Comparison of ENCODE assay signal across 27 mouse cellular contexts in the genomic region with DNA sequence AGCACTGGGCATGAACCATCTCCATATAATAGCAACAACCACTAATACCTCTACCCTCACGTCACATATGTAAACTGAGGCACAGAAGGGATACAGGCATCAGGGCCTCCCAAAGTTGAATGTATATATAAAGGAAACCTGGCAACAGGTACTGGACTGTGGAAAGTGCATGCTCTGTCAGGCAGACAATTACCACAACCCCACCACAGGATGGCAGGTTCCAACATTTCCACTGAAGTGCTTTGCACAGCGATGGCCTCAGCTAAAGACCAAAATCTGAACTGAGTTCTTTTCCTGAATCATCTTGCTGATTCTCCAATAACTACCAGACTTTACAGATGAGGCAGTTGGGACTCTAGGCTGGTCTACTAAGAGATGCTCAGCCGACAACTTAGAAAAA.
DNase-seq lines count a peak whose midpoint lies in the region; ATAC-seq and TF ChIP-seq lines count a peak whose summit lies in the region.
"Had no signal": no experiment of that assay in that cellular context is flagged by ENCODE, and none has a peak within 500 bp of the region (broad histone marks: within the 10 kb centered on the region; RNA-seq: fewer than 3 reads in every experiment).

No protein-coding gene starts in this region.

- 87% methylated on average over 3 of the region's 3 CpGs for WGBS in heart, embryonic 10.5 days

- peak in 1 of 2 experiments; percentile 15; a peak in 1 of 4 replicates for TF ChIP-seq CTCF in CH12.LX (conservative IDR thresholded peaks at IDR 0.05 in 1 of 2, IDR thresholded peaks at IDR 0.05 in 1 of 2; ENCODE audit: low read depth in 2 of 2, low read length in 2 of 2)

- no peaks in the 10 kb centered on the region for H3K79me2 ChIP-seq in CH12.LX (replicated peaks; ENCODE audit: control insufficient read depth, extremely low read depth, insufficient read depth, poor library complexity, severe bottlenecking)

- no peak for ATAC-seq in inflammation-experienced regulatory T-cells, adult 6 months
- ATAC-seq: activated CD4-positive, CD25-positive, alpha-beta regulatory T cell, adult 4 months; forebrain, embryonic 14.5 days; forebrain, postnatal 0 days; hindbrain, postnatal 0 days; intestine, embryonic 15.5 days had no signal

- H3K4me1 ChIP-seq in heart, embryonic 10.5 days: peaks cover 20% of the 10 kb centered on the region
- peaks cover 11 to 38% of the 10 kb centered on the region in 2 experiments for H3K4me1 ChIP-seq in CH12.LX (ENCODE audit: control insufficient read depth in 1 of 2, insufficient read depth in 2 of 2)
- H3K4me1 ChIP-seq: embryonic facial prominence, embryonic 12.5 days; embryonic facial prominence, embryonic 15.5 days; intestine, embryonic 15.5 days had no signal

- in situ Hi-C loops in CH12.LX (cut with MboI; ENCODE audit: low pct_ligation_motif_present, low pct_unique_long_range_greater_than_20kb, low sequenced_read_pairs): no loop called here

- no peak overlapping the region for H3K4me2 ChIP-seq in CH12.LX (ENCODE audit: insufficient read depth, low read depth, poor library complexity, severe bottlenecking)
- H3K4me2 ChIP-seq: embryonic facial prominence, embryonic 12.5 days; embryonic facial prominence, embryonic 15.5 days; heart, embryonic 13.5 days; hindbrain, embryonic 14.5 days; intestine, embryonic 15.5 days had no signal

- intact Hi-C loops in left cerebral cortex, postnatal 36 days (cut with DNase I): no loop called here

- H3K9me3 ChIP-seq in heart, embryonic 10.5 days: no peaks in the 10 kb centered on the region
- H3K9me3 ChIP-seq in CH12.LX (replicated peaks; ENCODE audit: low read length): peaks cover 3% of the 10 kb centered on the region
- H3K9me3 ChIP-seq: embryonic facial prominence, embryonic 12.5 days; embryonic facial prominence, embryonic 15.5 days; heart, embryonic 13.5 days; intestine, embryonic 15.5 days had no signal

- TF ChIP-seq EP300 in CH12.LX (IDR thresholded peaks at IDR 0.05; ENCODE audit: low read length): no peak

- no peak; the same call in 1 of the 2 replicates for TF ChIP-seq RAD21 in CH12.LX (IDR thresholded peaks at IDR 0.05; ENCODE audit: low read depth, low read length)

- no peak overlapping the region for H3K9ac ChIP-seq in CH12.LX (ENCODE audit: insufficient read depth, low read depth)
- H3K9ac ChIP-seq: embryonic facial prominence, embryonic 12.5 days; embryonic facial prominence, embryonic 15.5 days; forebrain, postnatal 0 days; heart, embryonic 13.5 days; hindbrain, embryonic 14.5 days; intestine, embryonic 15.5 days had no signal

- no peaks in the 10 kb centered on the region for H3K27me3 ChIP-seq in heart, embryonic 10.5 days (ENCODE audit: insufficient read depth, poor library complexity, severe bottlenecking)
- H3K27me3 ChIP-seq in CH12.LX (replicated peaks): no peaks in the 10 kb centered on the region
- H3K27me3 ChIP-seq: embryonic facial prominence, embryonic 12.5 days; embryonic facial prominence, embryonic 15.5 days; heart, embryonic 13.5 days; intestine, embryonic 15.5 days had no signal

- no peak overlapping the region for H3K27ac ChIP-seq in heart, embryonic 10.5 days
- no peak overlapping the region for H3K27ac ChIP-seq in CH12.LX (ENCODE audit: insufficient read depth, low read depth)
- H3K27ac ChIP-seq: embryonic facial prominence, embryonic 12.5 days; embryonic facial prominence, embryonic 15.5 days; gastrocnemius, adult 2 months; heart, embryonic 13.5 days; hindbrain, embryonic 14.5 days; hindbrain, postnatal 0 days; intestine, embryonic 15.5 days had no signal

- TF ChIP-seq POLR2A in CH12.LX (IDR thresholded peaks at IDR 0.05; ENCODE audit: low read depth, low read length): no peak

- H3K4me3 ChIP-seq in heart, embryonic 10.5 days: no peak overlapping the region
- no peak overlapping the region for H3K4me3 ChIP-seq in CH12.LX (replicated peaks in 1 of 3; ENCODE audit: low read depth in 2 of 3, low read length in 2 of 3, poor library complexity in 1 of 3)
- H3K4me3 ChIP-seq: embryonic facial prominence, embryonic 12.5 days; embryonic facial prominence, embryonic 15.5 days; gastrocnemius, adult 2 months; heart, embryonic 13.5 days; intestine, embryonic 15.5 days had no signal

- peak; percentile 62 for DNase-seq in heart, adult 11 months
- no peak for DNase-seq in heart, embryonic 10.5 days (ENCODE audit: low spot score)
- DNase-seq in spleen, postnatal 36 days (ENCODE audit: low spot score in 2 of 2): peak; percentile 40 to 43
- DNase-seq in spleen, postnatal 10 days (ENCODE audit: low spot score in 2 of 2): no peak
- DNase-seq in CH12.LX (ENCODE audit: extremely low read depth): no peak
- peak; percentile 52 for DNase-seq in naive thymus-derived CD4-positive, alpha-beta T cell, adult 2 months (ENCODE audit: low read depth)
- no peak for DNase-seq in left cerebral cortex, postnatal 36 days (ENCODE audit: low spot score in 2 of 2)
- DNase-seq: adrenal gland, postnatal 10 days; adrenal gland, postnatal 36 days; cerebellum, adult 18-20 months; cerebellum, adult 9-10 months; cerebellum, postnatal 14 days; forebrain, postnatal 0 days; gastrocnemius, adult 2 months; gastrocnemius, postnatal 14 days; heart, adult 18-20 months; heart, postnatal 14 days; heart, postnatal 4 days had no signal

- dilution Hi-C loops in CH12.LX (cut with MboI; ENCODE audit: extremely low pct_ligation_motif_present, extremely low pct_unique_long_range_greater_than_20kb, low sequenced_read_pairs): no loop called here

- H3K36me3 ChIP-seq in heart, embryonic 10.5 days: no peaks in the 10 kb centered on the region
- peaks cover 0 to 17% of the 10 kb centered on the region in 2 experiments for H3K36me3 ChIP-seq in CH12.LX (replicated peaks in 1 of 2; ENCODE audit: control insufficient read depth in 1 of 2, insufficient read depth in 1 of 2, low read length in 1 of 2)
- H3K36me3 ChIP-seq: embryonic facial prominence, embryonic 12.5 days; embryonic facial prominence, embryonic 15.5 days; intestine, embryonic 15.5 days had no signal

TF ChIP-seq in CH12.LX, 34 proteins besides CTCF, POLR2A, EP300 and RAD21:
- peak; percentile 30 for TF ChIP-seq SMC3 (IDR thresholded peaks at IDR 0.05; ENCODE audit: low read depth, low read length)
- TF ChIP-seq IRF4 (IDR thresholded peaks at IDR 0.05; ENCODE audit: low read depth, low read length): no peak
- no peak for TF ChIP-seq BHLHE40 (IDR thresholded peaks at IDR 0.05; ENCODE audit: low read depth, low read length)

Comparison
In these comparisons a context has a peak if more than half of its experiments do, and no peak if none do; other contexts are left out.
1. DNase-seq: peak in heart, adult 11 months (single experiment), spleen, postnatal 36 days (2 of 2) and naive thymus-derived CD4-positive, alpha-beta T cell, adult 2 months (single experiment); none in heart, embryonic 10.5 days (single experiment), spleen, postnatal 10 days (0 of 2), CH12.LX (single experiment) and left cerebral cortex, postnatal 36 days (0 of 2).